Mouse (Mus musculus) liver, adult 2 months (tissue): ENCODE data around the gene Ncf1.

Source experiments
- CTCF ChIP-seq: fragments of 200-500 bp; IDR thresholded peaks from 2 replicates; pipeline ENCODE4 v1.5.1; 2011; ENCODE audit warnings: low read depth, low read length, control low read depth
- POLR2A ChIP-seq: fragments of 200-500 bp; IDR thresholded peaks from 2 replicates; pipeline ENCODE4 v1.6.1; 2011; ENCODE audit warnings: low read length, control low read depth; ENCODE audit not compliant: insufficient read depth; ENCODE audit errors: extremely low read depth

- TF ChIP-seq CTCF (no peak), POLR2A (no peak)
Observed at GRCm38 (mm10) chr5:134233244-134233651, 3.8 kb upstream of the Ncf1 start.
